Mouse (Mus musculus): ENCODE data around the gene Pole3. TPM values are rescaled to one million over a fixed set of nuclear protein-coding genes. Genes with fewer than 3 reads are reported as not detected.

Gene Pole3
- polyA plus RNA-seq, 1 experiment from 2014 or later, result 44.8 TPM

GRCm38 (mm10) chr4:62502969-62503368 lies 21.9 kb downstream of the Pole3 start:
- peaks cover 9% of the 10 kb centered on the region for H3K36me3 ChIP-seq (ENCODE audit: control insufficient read depth, insufficient read depth)
- H3K27me3 ChIP-seq (ENCODE audit: control insufficient read depth, insufficient read depth, low read depth, low read length), result no peaks in the 10 kb centered on the region
- peaks cover 25% of the 10 kb centered on the region for H3K4me1 ChIP-seq (ENCODE audit: control insufficient read depth, low read depth, low read length)
- H3K9me3 ChIP-seq (replicated peaks; ENCODE audit: control insufficient read depth, low read length), result no peaks in the 10 kb centered on the region
- no peak overlapping the region for H3K4me3 ChIP-seq (ENCODE audit: low read depth, low read length)
- no peak overlapping the region for H3K4me2 ChIP-seq (ENCODE audit: low read depth, low read length)
- 52% methylated on average over 7 of the region's 7 CpGs for WGBS (ENCODE audit: insufficient replicate concordance)
- ATAC-seq (ENCODE audit: low read depth), result no peak
- no peak overlapping the region for H3K9ac ChIP-seq (ENCODE audit: low read depth, low read length)
- H3K27ac ChIP-seq (ENCODE audit: low read length), result peak overlapping the region; percentile 46; the same call in 1 of the 2 replicates

- H3K4me3 ChIP-seq (ENCODE audit: low read depth, low read length), result peak overlapping the region; percentile 81
- peak overlapping the region; percentile 89 for H3K4me2 ChIP-seq (ENCODE audit: low read depth, low read length)
- ATAC-seq (ENCODE audit: low read depth), result peak; percentile 90
- H3K9me3 ChIP-seq (replicated peaks; ENCODE audit: control insufficient read depth, low read length), result no peaks in the 10 kb centered on the region
- peaks cover 25% of the 10 kb centered on the region for H3K4me1 ChIP-seq (ENCODE audit: control insufficient read depth, low read depth, low read length)
- H3K9ac ChIP-seq (ENCODE audit: low read depth, low read length), result peak overlapping the region; percentile 77
- peaks cover under 1% of the 10 kb centered on the region; the same call in 1 of the 2 replicates for H3K36me3 ChIP-seq (ENCODE audit: control insufficient read depth, insufficient read depth)
- no peaks in the 10 kb centered on the region for H3K27me3 ChIP-seq (ENCODE audit: control insufficient read depth, insufficient read depth, low read depth, low read length)
- H3K27ac ChIP-seq (ENCODE audit: low read length), result peak overlapping the region; percentile 65
- 2% methylated on average over 37 of the region's 38 CpGs for WGBS (ENCODE audit: insufficient replicate concordance)
Observed at GRCm38 (mm10) chr4:62501964-62502732, 22.7 kb downstream of the Pole3 start.

GRCm38 (mm10) chr4:62501534-62501933 lies 23.3 kb downstream of the Pole3 start:
- ATAC-seq (ENCODE audit: low read depth), result no peak
- Histone ChIP-seq H3K27ac (ENCODE audit: low read length) (peak overlapping the region; percentile 65), H3K27me3 (ENCODE audit: control insufficient read depth, insufficient read depth, low read depth, low read length) (no peaks in the 10 kb centered on the region), H3K4me2 (ENCODE audit: low read depth, low read length) (peak overlapping the region; percentile 89), H3K9me3 (replicated peaks; ENCODE audit: control insufficient read depth, low read length) (no peaks in the 10 kb centered on the region), H3K9ac (ENCODE audit: low read depth, low read length) (peak overlapping the region; percentile 77), H3K4me3 (ENCODE audit: low read depth, low read length) (peak overlapping the region; percentile 81), H3K4me1 (ENCODE audit: control insufficient read depth, low read depth, low read length) (peaks cover 25% of the 10 kb centered on the region), H3K36me3 (ENCODE audit: control insufficient read depth, insufficient read depth) (no peaks in the 10 kb centered on the region)
- WGBS (ENCODE audit: insufficient replicate concordance), result 3% methylated on average over 7 of the region's 7 CpGs

GRCm38 (mm10) chr4:62500799-62501198 lies 24.1 kb downstream of the Pole3 start:
- H3K4me1 ChIP-seq (ENCODE audit: control insufficient read depth, low read depth, low read length), result peaks cover 21% of the 10 kb centered on the region
- H3K4me3 ChIP-seq (ENCODE audit: low read depth, low read length), result no peak overlapping the region
- no peak overlapping the region for H3K9ac ChIP-seq (ENCODE audit: low read depth, low read length)
- ATAC-seq (ENCODE audit: low read depth), result no peak
- no peaks in the 10 kb centered on the region for H3K27me3 ChIP-seq (ENCODE audit: control insufficient read depth, insufficient read depth, low read depth, low read length)
- no peaks in the 10 kb centered on the region for H3K36me3 ChIP-seq (ENCODE audit: control insufficient read depth, insufficient read depth)
- 62% methylated on average over 4 of the region's 4 CpGs for WGBS (ENCODE audit: insufficient replicate concordance)
- H3K27ac ChIP-seq (ENCODE audit: low read length), result no peak overlapping the region
- no peaks in the 10 kb centered on the region for H3K9me3 ChIP-seq (replicated peaks; ENCODE audit: control insufficient read depth, low read length)
- no peak overlapping the region for H3K4me2 ChIP-seq (ENCODE audit: low read depth, low read length)

- Histone ChIP-seq H3K27ac (ENCODE audit: low read length) (no peak overlapping the region), H3K4me1 (ENCODE audit: control insufficient read depth, low read depth, low read length) (peaks cover 6% of the 10 kb centered on the region), H3K27me3 (ENCODE audit: control insufficient read depth, insufficient read depth, low read depth, low read length) (no peaks in the 10 kb centered on the region), H3K4me2 (ENCODE audit: low read depth, low read length) (no peak overlapping the region), H3K36me3 (ENCODE audit: control insufficient read depth, insufficient read depth) (no peaks in the 10 kb centered on the region), H3K9ac (ENCODE audit: low read depth, low read length) (no peak overlapping the region), H3K4me3 (ENCODE audit: low read depth, low read length) (no peak overlapping the region), H3K9me3 (replicated peaks; ENCODE audit: control insufficient read depth, low read length) (no peaks in the 10 kb centered on the region)
- WGBS (ENCODE audit: insufficient replicate concordance), result 49% methylated on average over 8 of the region's 8 CpGs
- peak; percentile 51 for ATAC-seq (ENCODE audit: low read depth)
Observed at GRCm38 (mm10) chr4:62496815-62497214, 28.1 kb downstream of the Pole3 start.

GRCm38 (mm10) chr4:62495946-62496345 lies 28.9 kb downstream of the Pole3 start:
- no peak overlapping the region for H3K4me2 ChIP-seq (ENCODE audit: low read depth, low read length)
- WGBS (ENCODE audit: insufficient replicate concordance), result 57% methylated on average over 8 of the region's 8 CpGs
- H3K27me3 ChIP-seq (ENCODE audit: control insufficient read depth, insufficient read depth, low read depth, low read length), result no peaks in the 10 kb centered on the region
- no peak overlapping the region for H3K4me3 ChIP-seq (ENCODE audit: low read depth, low read length)
- H3K27ac ChIP-seq (ENCODE audit: low read length), result no peak overlapping the region
- no peak overlapping the region for H3K9ac ChIP-seq (ENCODE audit: low read depth, low read length)
- H3K9me3 ChIP-seq (replicated peaks; ENCODE audit: control insufficient read depth, low read length), result no peaks in the 10 kb centered on the region
- ATAC-seq (ENCODE audit: low read depth), result no peak
- H3K4me1 ChIP-seq (ENCODE audit: control insufficient read depth, low read depth, low read length), result no peaks in the 10 kb centered on the region; the same call in 1 of the 2 replicates
- no peaks in the 10 kb centered on the region for H3K36me3 ChIP-seq (ENCODE audit: control insufficient read depth, insufficient read depth)

- Histone ChIP-seq H3K4me3 (ENCODE audit: low read depth, low read length) (no peak overlapping the region), H3K9ac (ENCODE audit: low read depth, low read length) (no peak overlapping the region), H3K4me1 (ENCODE audit: control insufficient read depth, low read depth, low read length) (no peaks in the 10 kb centered on the region), H3K36me3 (ENCODE audit: control insufficient read depth, insufficient read depth) (no peaks in the 10 kb centered on the region), H3K27ac (ENCODE audit: low read length) (no peak overlapping the region), H3K4me2 (ENCODE audit: low read depth, low read length) (no peak overlapping the region), H3K27me3 (ENCODE audit: control insufficient read depth, insufficient read depth, low read depth, low read length) (no peaks in the 10 kb centered on the region), H3K9me3 (replicated peaks; ENCODE audit: control insufficient read depth, low read length) (no peaks in the 10 kb centered on the region)
- no peak for ATAC-seq (ENCODE audit: low read depth)
- WGBS (ENCODE audit: insufficient replicate concordance), result 36% methylated on average over 9 of the region's 9 CpGs
Observed at GRCm38 (mm10) chr4:62494230-62494629, 30.6 kb downstream of the Pole3 start.

GRCm38 (mm10) chr4:62492682-62493081 lies 32.2 kb downstream of the Pole3 start:
- ATAC-seq (ENCODE audit: low read depth), result no peak
- 68% methylated on average over 2 of the region's 2 CpGs for WGBS (ENCODE audit: insufficient replicate concordance)
- H3K4me1 ChIP-seq (ENCODE audit: control insufficient read depth, low read depth, low read length), result no peaks in the 10 kb centered on the region

GRCm38 (mm10) chr4:62487914-62488313 lies 37.0 kb downstream of the Pole3 start:
- no peaks in the 10 kb centered on the region for H3K36me3 ChIP-seq (ENCODE audit: control insufficient read depth, insufficient read depth)
- no peak overlapping the region for H3K27ac ChIP-seq (ENCODE audit: low read length)
- no peak overlapping the region for H3K4me2 ChIP-seq (ENCODE audit: low read depth, low read length)
- H3K27me3 ChIP-seq (ENCODE audit: control insufficient read depth, insufficient read depth, low read depth, low read length), result no peaks in the 10 kb centered on the region
- peaks cover 19% of the 10 kb centered on the region for H3K4me1 ChIP-seq (ENCODE audit: control insufficient read depth, low read depth, low read length)
- 67% methylated on average over 2 of the region's 2 CpGs for WGBS (ENCODE audit: insufficient replicate concordance)
- ATAC-seq (ENCODE audit: low read depth), result no peak
- H3K4me3 ChIP-seq (ENCODE audit: low read depth, low read length), result no peak overlapping the region
- H3K9me3 ChIP-seq (replicated peaks; ENCODE audit: control insufficient read depth, low read length), result no peaks in the 10 kb centered on the region
- no peak overlapping the region for H3K9ac ChIP-seq (ENCODE audit: low read depth, low read length)

More at GRCm38 (mm10) chr4:62492682-62493081, 32.2 kb downstream of the Pole3 start:
- Histone ChIP-seq H3K27me3 (ENCODE audit: control insufficient read depth, insufficient read depth, low read depth, low read length) (no peaks in the 10 kb centered on the region), H3K9ac (ENCODE audit: low read depth, low read length) (no peak overlapping the region), H3K27ac (ENCODE audit: low read length) (no peak overlapping the region), H3K4me3 (ENCODE audit: low read depth, low read length) (no peak overlapping the region), H3K9me3 (replicated peaks; ENCODE audit: control insufficient read depth, low read length) (no peaks in the 10 kb centered on the region), H3K36me3 (ENCODE audit: control insufficient read depth, insufficient read depth) (no peaks in the 10 kb centered on the region), H3K4me2 (ENCODE audit: low read depth, low read length) (no peak overlapping the region)
